Mouse (Mus musculus): ENCODE data around the gene Ripply3.

GRCm38 (mm10) chr16:94312663-94313228 lies 15.5 kb upstream of the Ripply3 start:
- TF ChIP-seq CTCF (IDR thresholded peaks at IDR 0.05; ENCODE audit: control insufficient read depth, insufficient read depth, low read length) (no peak), POLR2A (IDR thresholded peaks at IDR 0.05; ENCODE audit: borderline replicate concordance, control insufficient read depth, low read depth, low read length) (0 out of 2 replicates have a peak, but pooled peaks have one; percentile 37)

Measured in bone marrow, adult 2 months (tissue).